Mouse (Mus musculus) right cerebral cortex, postnatal 4 days (tissue): ENCODE measurements around the gene Efna3.

Source experiments
- DNase-seq: peaks from one replicate; pipeline ENCODE4 v3.0.0-alpha.2; 2022

Gene Efna3

GRCm38 (mm10) chr3:89337721-89338578 lies 15.2 kb upstream of the Efna3 start, which contains the start of gene Efna4:
Gene Efna4 (minus strand): TSS chr3:89338028.
- DNase-seq = peak; percentile 32

GRCm38 (mm10) chr3:89337062-89337720 lies 14.4 kb upstream of the Efna3 start:
- DNase-seq = peak; percentile 64

GRCm38 (mm10) chr3:89336529-89336928 lies 13.8 kb upstream of the Efna3 start:
- no peak for DNase-seq

- DNase-seq = no peak
These were observed 10.3 kb upstream of the Efna3 start for GRCm38 (mm10) chr3:89333053-89333452.

- DNase-seq = peak; percentile 36
These were observed 9.7 kb upstream of the Efna3 start for GRCm38 (mm10) chr3:89332476-89332875.

GRCm38 (mm10) chr3:89332013-89332412 lies 9.2 kb upstream of the Efna3 start:
- DNase-seq = no peak

GRCm38 (mm10) chr3:89331561-89331960 lies 8.8 kb upstream of the Efna3 start:
- DNase-seq = no peak

DNA sequence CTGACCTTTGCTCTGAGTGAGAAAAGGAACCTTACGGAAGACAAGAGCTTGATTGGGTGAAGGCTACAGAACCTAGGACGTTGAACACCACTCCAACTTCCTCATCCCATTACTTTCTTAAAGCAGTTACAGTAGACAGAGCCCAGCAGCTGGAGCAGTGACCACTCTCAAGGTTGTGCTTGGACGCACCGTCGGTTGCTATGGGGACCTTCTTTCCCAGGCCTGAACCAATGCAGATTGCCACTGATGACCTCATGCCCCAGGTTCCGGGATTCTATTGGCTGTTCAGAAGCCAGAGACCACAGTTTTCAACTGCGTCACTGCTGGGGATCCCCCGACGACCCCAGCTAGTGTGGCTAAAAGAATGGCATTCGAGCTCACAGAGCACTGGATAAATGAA lies 8.2 kb upstream of the Efna3 start:
- DNase-seq = no peak

- no peak for DNase-seq
These were observed 7.6 kb upstream of the Efna3 start for GRCm38 (mm10) chr3:89330346-89330745.

- no peak for DNase-seq
These were observed 5.9 kb upstream of the Efna3 start for GRCm38 (mm10) chr3:89328623-89329022.

GRCm38 (mm10) chr3:89327371-89327870 lies 4.7 kb upstream of the Efna3 start:
- DNase-seq = no peak

- no peak for DNase-seq
These were observed 3.1 kb upstream of the Efna3 start for GRCm38 (mm10) chr3:89325882-89326281.

DNA sequence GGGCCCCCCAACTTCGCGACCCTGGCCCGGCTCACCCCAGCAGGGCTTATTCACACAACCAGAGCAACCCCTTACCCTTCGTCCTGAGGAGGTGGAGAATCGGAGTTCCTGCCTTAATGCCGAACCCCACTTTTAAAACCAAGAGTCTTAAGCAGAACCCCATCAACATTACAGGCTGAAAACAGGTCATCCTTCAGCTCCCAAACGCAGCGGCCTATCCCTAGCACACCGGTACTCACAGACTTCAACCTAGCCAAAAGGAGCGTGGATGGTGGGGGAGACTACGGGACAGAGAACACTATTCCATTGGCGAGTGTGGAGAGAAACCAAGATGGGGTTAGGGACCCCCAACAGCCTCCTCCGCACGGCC lies 649 bp downstream of the Efna3 start:
- DNase-seq = no peak

DNA sequence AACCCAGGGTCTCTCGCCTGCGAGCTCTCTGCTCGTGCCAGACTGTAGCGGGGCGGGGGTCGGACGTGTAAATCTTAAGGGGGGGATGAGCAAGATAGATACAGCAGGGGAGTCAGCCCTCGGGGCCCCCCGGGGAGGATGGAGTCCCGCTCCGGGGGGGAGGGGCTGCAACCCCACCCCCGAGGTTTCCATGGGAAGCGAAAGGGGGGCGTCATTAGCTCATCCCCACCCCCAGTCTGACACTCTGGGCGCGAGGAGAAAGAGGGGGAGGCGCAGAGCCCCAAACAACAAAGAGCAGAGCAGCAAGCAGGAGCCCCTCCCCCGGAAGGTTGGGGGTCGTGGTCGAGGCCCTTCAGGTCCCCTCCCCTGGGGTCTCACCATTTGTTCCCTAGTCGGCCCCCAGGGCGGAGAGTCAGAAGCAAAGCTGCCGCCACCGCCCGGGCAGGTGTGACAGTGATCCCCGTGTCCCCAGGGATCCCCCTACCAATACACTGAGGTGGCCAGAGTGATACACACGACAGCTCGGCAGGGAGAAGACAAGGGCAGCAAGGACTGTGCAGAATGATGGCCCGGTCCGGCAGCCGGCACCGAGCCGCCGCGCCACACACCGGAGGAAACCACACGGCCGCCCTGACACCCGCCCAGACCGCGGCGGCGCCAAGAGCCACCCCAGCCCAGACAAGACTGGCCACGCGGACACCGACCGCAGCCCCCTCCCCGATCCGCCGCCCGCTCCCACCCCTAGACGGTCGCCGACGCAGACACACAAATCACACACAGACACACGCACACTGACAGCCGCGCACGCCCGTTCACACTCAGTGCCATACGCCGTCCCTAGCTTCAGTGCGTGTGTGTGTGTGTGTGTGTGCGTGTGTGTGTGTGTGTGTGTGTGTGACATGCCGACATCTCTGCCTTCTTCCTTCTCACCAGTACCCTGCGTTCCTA lies 1.3 kb downstream of the Efna3 start:
- peak; percentile 67 for DNase-seq

GRCm38 (mm10) chr3:89320581-89321182 lies 2.1 kb downstream of the Efna3 start:
- DNase-seq = peak; percentile 69

- peak; percentile 71 for DNase-seq
These were observed 3.0 kb downstream of the Efna3 start for GRCm38 (mm10) chr3:89319591-89320350.

- no peak for DNase-seq
These were observed 3.7 kb downstream of the Efna3 start for GRCm38 (mm10) chr3:89318971-89319590.

DNA sequence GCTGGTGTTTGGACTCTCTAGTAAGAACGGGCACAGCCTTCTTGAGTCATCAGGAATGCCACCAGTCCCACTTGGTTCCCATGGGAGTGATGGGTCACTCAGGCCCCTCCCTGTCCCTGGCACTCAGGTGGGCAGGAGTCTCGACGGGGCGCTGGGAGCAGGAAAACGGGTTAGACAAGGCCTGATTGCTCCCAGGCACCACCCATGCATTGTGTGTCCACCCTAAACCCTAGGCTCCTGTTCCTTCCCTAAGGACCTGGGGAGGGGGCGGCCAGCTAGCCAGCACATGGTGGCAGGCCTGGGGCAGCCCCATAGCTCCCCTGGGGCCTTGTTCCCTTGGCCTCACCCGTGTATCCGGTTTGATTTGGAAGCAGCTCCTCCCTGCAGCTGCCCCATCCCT lies 4.4 kb downstream of the Efna3 start:
- no peak for DNase-seq

GRCm38 (mm10) chr3:89317246-89317645 lies 5.5 kb downstream of the Efna3 start:
- DNase-seq = no peak

- DNase-seq = peak; percentile 80
These were observed 5.9 kb downstream of the Efna3 start for GRCm38 (mm10) chr3:89316833-89317232.
